Mouse (Mus musculus) small intestine, adult 2 months (tissue): ENCODE results near the gene Gm20538.

Experiments
- CTCF ChIP-seq: fragments of 200-500 bp; IDR thresholded peaks from 2 replicates; pipeline ENCODE4 v1.5.1; 2012; ENCODE audit warnings: low read depth, mild to moderate bottlenecking, control low read depth, inconsistent platforms, low read length, moderate library complexity, mixed read lengths; ENCODE audit not compliant: insufficient replicate concordance, insufficient read length; ENCODE audit errors: extremely low read depth
- POLR2A ChIP-seq: fragments of 200-500 bp; IDR thresholded peaks from 2 replicates; pipeline ENCODE4 v1.6.1; 2012; ENCODE audit warnings: low read depth, mild to moderate bottlenecking, control low read depth, inconsistent platforms, low read length, moderate library complexity

DNA sequence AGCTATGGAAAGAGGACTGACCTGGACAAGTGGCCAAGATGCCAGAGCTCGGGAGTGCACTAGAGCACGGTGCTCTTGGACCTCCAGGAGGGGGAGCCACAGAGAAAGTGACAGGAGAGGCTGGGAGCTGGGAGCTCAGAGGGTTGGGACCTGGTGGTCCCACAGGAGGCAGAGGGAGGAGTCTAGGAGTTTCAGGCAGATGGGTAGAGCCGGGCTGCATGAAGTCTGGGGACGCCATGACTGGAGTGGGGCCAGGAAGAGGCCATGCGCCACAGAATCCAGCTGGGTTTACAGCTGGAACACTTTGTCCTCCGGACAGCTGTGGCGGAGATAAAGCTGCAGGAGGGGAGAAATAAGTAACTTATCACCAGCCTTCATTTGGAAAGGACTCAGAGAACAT lies 33.5 kb downstream of the Gm20538 start:
- TF ChIP-seq CTCF (no peak), POLR2A (no peak)
